Mouse (Mus musculus): ENCODE data around the gene Vax1.

DNA sequence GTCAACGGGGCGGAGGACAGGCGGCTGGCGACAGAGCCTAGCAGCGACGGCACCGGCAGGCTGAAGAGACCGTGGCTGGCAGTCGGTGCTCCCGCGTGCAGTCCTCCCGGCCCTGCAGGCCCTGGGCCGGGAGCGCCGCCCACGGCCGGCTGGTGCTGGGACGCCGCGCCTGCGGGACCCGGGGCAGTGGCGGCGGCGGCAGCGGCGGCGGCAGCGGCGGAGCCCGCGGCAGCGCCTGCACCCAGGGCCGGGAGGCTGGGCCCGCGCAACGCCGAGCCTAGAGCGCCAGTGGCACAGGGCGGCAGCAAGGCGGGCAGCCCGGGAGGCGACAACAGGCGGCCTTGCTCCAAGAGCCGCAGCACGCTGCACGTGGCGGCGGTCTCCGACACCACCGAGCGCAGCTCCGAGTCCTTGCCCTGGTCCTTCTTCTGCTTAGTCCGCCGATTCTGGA, 3.5 kb downstream of the Vax1 start:
- TF ChIP-seq POLR2A (IDR thresholded peaks at IDR 0.05; ENCODE audit: insufficient read depth, low read depth, low read length): no peak
- TF ChIP-seq CTCF (IDR thresholded peaks at IDR 0.05): no peak
